Mouse (Mus musculus): ENCODE results near the gene Ntmt1. TPM values are rescaled to one million over a fixed set of nuclear protein-coding genes. Genes with fewer than 3 reads are reported as not detected.

Gene Ntmt1
- polyA plus RNA-seq, 1 experiment, result 44.1 TPM

DNA sequence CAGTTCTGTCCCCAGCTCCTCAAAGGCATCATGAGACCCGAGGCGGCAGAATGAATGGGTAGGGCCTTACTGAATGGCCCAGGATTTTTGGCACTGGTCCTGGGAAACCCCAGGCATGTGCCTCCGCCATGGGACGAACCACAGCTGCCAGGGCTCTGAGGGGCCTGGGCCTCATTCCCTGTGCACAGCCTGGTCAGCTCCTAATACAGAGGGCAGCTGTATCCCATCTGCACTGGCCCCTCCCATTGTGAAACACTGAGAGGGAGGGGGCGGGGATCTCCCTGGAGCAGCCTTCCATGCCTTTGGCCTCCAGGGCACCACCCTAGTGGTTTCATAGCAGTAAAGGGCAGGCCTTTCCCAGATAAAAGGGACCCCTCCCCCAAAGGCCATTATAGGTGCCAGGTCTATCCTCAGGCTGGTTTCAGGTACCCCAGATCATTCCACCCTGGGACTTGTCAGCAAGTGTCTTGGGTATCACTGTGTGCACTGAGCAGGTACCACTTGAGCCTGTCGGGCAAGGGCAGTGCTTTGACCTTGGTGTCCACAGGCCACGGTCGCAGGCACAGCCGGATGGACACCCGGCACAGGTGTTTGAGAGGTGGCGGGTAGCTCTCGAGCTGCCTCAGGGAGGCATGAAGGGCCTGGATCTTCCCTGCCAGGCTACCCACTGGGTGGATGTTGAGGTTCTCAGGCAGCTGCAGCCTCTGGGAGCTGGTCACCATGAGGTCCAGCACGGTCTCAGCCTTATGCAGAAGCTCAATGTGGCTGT lies 15.9 kb downstream of the Ntmt1 start:
- DNase-seq (ENCODE audit: low spot score), result no peak

DNA sequence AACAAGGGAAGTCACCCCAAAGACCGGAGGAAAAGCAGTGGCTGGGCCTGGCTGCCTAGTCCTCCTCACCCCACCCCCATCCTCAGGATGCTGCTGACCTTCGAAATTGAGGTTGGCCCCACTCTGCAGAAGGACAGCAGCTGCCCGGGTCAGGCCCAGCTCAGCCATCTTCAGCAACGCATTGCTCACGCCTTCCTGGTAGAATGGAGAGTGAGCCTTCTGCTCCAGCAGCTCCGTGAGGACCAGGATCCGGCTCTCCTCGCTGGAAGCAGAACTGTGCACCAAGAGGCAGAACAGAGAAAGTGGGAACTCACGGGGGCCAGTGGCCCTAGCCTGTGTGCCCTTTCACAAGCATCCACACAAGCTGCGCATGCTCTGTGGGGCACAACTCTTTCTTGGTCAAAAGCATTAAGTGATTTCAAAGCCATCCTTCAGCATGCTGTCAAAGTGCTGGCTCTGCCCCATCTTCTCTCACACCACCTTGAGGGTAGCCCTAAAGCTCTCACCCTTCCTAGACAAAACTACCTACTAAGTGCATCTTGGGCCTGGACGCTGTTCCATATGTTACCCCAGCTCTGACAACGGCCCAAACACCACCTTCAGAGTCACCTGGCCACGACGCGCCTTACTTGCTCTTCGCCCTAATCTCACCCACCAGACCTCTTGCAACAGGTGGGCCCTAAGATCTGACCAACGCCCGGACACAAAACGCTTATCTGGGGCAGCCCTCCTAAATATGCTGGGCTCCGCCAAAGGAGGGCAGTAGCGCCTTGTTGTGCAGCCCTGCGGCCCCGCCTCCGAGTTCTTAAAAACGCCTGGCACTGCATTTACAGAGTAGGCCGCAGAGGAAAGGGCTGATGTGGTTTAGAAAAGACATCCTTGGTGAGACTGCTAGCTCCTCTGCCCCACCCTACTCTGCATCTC lies 19.5 kb downstream of the Ntmt1 start:
- DNase-seq (ENCODE audit: low spot score), result no peak

DNA sequence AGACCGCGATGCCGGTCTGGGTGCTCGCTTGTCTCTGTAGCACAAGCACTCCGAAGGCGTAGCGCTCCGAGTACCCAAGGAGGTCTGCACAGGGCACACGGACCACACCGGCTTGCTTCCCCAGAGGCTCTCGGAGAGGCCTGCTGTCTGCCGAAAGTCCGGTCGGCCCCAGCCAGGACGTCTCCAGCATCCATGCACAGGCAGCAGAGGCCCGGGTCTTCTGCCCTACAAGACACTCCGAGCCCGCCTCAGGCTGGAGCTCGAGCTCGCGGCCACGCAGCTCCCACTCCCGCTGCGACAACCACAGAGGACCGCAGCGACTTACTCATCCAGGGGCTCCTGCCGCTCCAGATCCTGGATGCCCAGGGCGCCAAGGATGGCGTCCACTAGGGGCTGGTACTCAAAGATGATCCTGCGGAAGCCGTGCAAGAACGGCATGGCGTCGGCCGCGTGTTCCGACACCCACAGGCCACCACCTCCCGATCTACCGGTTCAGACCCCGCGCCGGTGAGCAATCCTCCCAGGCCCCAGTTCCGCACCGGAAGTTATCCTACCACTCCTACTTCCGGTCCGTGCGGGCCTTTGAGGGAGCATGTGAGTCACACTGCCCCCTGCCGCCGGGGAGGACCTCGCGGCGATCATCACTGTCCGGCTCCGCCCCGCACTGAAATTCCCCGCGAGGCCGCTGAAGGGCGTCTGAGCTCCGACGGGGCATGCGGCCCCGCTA lies 20.3 kb downstream of the Ntmt1 start:
- DNase-seq (ENCODE audit: low spot score), result peak; percentile 98

DNA sequence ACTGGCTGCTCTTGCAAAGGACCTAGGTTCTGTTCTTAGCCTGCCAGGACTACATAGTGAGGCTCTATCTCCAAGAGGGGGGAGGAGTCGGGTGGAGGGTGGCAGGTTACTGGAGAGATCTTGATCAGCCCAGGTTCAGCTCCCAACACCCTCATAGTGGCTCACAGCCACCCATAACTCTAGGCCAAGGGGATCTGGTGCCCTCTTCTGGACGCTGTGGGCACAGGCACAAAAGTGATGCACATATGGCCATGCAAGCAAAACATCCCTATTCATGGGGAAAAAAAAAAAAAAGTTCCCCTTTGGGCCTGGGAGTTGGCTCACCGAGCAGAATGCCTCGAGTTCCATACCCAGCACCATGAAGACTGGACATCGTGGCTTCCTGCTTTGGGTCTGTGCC lies 21.7 kb downstream of the Ntmt1 start:
- DNase-seq (ENCODE audit: low spot score), result no peak

DNA sequence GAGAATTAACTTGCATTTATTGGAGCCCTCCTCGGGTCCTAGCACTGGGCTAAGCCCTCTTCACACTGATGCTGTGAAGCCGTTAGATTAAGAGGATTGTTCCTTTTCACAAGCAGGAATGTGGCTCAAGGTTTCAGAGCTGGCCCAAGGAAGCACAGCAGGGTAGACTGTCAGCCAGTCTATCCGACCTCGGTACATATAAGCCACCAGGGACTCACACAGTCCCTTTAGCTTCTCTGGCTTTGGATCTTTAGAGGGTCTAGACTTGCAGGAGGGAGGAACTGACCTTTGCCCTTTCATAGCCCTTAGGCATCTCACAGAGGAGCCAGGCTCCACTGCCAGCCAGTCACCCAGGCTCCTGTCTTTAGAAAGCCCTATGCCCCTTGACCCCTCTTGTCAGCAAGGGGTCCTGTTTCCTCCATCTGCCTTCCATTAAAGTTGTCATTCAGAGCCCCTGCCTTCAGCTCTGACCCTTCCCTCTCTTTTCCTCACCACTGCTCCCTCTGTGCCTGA lies 22.7 kb downstream of the Ntmt1 start, which contains the start of gene Asb6:
Asb6 (minus strand) TSS at position 51 of the 513 bp plus-strand sequence.
- DNase-seq (ENCODE audit: low spot score), result no peak

DNA sequence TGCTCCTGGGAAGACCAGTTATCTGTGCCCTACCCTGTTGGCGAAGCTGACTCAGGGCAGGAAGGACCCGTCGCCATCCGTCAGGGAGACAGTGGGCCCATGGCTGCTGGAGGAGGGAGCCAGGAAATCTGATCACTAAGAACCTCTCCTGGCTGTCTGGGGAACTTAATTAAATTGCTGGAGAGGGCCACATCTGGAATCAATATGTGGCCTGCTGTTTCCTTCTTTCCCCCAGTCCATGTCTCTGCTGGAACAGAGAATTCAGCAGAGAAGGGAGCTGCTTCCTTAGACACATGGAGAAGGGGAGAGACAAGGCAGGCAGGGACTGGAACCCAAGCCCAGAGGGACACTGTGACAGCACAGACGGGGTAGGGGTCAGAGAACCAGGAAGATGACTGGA lies 26.0 kb downstream of the Ntmt1 start:
- no peak for DNase-seq (ENCODE audit: low spot score)

DNA sequence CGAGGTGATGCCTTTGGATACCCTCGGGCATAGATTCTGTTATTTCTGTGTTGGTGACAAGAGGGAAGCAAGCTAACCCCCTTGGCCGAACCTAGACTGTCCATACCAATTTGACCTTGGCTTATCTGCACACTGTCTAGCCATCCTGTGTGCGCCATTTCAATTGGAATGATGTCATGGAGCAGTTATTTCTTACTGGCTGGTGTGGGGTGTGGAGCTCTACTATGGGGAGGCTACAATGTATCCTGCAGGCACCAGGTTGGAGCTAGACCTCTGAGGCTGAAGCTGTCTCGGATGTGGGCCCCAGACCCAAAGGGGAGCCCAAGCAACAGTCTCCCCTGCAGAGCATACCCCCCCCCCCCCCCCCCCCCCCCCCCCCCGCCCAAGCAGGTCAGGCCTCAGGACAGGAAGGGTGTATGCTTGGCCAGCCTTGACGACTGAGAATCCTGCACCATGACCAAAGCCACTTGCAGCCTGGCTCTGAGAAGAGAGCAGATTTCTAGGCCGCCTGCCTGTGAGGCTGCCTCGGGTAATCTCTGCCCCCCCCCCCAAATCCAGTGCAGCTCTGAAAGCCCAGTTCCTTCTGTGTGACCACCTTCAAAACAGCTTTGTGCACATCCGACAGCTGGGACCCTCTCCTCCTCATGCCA lies 26.9 kb downstream of the Ntmt1 start, which contains the start of gene Prrx2:
Prrx2 (plus strand) TSS at position 600 of the 650 bp plus-strand sequence.
- DNase-seq (ENCODE audit: low spot score), result no peak

DNA sequence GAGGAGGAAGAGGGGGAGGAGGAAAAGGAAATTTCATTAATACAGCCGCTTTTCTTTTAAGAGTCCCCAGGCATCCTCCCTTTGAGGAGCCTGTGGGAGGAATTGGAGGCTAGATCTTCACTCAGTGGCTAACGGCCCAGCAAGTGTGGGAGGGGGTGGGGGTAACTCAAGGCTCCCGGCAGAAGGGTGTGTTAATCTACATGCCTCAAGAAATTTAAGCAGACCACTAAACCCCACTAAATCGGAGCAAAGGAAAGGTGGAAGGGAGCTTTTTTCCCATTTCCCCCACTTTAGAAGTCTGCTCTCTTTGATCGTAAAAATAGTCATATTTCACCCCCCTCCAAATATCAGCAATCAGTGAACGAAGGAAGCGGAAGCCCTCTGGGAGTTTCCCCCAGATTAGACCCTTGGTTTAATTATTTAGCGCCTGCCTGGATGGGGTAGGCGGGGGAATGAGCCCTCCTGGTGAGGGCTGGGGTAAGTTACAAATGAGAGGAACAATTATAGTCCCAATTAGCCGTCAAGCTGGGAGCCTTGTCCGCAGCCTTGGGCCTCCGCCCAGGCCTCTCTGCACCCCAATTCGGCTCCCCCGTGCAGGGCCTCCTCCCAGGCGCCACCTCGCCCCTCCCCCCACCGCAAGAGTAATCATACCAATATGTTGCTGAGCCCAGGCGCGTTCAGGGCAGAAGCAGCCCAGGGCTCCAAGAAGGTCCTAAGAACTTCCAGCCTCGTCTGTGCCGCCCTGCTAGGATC lies 28.8 kb downstream of the Ntmt1 start:
- DNase-seq (ENCODE audit: low spot score), result no peak

DNA sequence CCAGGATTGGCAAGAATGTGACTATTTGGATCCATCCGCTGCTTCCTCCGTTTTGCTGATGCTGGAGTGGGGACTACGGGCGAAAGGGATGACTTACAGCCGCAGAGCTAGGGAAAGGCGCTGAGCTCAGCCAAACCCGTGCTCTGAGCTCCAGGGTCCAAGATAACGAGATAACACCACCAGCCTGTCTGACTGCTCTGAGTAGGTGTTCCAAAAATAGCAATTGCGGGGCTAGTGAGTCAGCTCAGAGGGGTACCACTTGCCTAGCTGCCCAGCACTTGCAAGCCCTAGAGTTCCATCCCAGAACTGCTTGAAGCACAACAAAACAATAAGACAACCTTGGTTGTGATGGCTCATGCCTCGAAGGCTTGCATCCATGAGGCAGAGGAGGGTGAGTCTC lies 35.0 kb downstream of the Ntmt1 start:
- DNase-seq (ENCODE audit: low spot score), result no peak

DNA sequence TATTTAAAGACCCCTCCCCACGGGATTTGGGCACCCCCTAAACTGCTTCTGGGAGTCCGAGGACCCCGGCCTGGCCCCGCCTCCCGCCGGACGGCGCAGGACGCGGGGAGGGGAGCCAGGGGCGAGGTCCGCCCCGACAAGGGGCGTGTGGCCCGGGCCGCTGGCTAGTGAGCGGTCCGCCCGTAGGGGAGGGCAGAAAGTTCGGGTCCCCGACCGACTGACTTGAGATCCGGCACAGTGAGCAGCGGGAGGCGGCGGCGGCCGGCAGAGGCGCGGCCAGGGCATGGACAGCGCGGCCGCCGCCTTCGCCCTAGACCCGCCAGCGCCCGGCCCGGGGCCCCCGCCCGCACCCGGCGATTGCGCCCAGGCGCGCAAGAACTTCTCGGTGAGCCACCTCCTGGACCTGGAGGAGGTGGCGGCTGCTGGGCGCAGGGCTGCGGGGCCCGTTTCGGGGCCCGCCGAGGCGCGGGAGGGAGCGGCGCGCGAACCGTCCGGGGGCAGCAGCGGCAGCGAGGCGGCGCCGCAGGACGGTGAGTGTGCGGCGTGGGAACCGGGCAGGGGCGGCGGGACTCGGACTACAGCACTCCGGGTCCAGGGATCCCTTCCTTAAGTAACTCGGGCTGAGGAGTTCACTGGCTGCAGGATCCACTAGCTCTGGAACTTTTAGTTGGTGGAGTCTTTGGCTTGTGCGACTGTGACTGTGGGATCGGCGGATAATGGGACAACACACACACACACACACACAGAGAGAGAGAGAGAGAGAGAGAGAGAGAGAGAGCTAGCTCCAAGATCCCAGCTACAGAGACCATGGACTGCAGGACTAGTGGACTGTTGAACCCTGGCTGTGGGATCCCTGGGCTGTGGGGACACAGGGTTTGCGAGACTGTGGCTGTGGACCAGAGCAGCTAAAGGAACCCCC lies 37.8 kb downstream of the Ntmt1 start:
- peak; percentile 33 for DNase-seq (ENCODE audit: low spot score)

DNA sequence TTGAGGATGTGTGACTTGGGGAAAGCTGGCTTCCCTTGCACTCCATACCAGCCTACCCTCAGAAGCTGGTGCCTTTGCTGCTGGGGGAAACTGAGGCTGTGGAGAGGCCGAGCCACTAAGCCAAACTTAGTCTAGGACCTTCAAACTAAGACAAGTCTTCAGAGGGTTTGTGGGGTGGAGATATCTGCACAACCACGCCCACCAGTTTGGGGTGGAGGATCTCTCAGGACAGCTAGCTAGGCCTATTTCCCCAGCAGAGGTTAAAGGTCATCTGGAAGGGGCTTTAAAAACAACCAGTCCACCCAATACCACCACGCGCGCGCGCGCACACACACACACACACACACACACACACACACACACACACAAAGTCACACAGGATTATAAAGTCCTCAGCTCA lies 38.6 kb downstream of the Ntmt1 start:
- DNase-seq (ENCODE audit: low spot score), result no peak

DNA sequence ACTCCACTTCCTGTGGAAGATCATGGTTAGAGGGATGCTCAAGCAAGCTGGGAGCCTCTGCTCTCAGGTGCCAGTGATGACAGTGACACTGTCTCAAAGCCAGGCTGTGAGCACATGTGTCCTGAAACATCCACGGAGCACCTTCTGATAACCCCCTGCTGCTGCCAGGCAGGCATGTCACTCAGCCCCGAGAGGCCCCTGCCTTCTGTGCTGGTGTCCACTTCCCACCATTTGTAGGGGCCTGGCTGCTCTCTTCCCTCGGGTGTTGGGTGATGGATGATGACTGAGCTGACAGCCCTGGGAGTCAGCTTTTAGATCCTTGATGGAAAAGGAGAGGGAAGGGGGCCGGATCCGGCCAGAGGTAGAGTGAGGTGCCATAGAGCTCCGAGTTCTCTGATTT lies 39.1 kb downstream of the Ntmt1 start:
- DNase-seq (ENCODE audit: low spot score), result no peak

DNA sequence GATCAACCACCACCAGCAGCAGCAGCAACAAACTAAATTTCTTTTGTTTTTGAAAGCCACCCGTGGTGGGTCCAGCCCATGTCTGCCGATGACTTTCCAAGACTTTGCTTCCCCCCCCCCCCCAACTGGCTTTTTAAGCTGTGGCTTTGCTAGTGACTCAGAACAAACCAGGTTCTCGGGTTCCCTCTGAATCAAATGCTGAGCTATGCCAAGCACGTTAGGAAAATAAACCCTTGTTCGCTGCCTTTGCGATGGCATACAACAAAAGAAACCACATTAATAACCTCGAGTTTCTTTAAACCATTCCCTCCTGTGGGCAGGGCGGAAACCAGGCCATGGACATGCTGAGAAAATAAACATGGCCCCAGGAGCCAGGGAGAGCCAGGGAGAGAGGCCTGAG lies 40.6 kb downstream of the Ntmt1 start:
- no peak for DNase-seq (ENCODE audit: low spot score)

DNA sequence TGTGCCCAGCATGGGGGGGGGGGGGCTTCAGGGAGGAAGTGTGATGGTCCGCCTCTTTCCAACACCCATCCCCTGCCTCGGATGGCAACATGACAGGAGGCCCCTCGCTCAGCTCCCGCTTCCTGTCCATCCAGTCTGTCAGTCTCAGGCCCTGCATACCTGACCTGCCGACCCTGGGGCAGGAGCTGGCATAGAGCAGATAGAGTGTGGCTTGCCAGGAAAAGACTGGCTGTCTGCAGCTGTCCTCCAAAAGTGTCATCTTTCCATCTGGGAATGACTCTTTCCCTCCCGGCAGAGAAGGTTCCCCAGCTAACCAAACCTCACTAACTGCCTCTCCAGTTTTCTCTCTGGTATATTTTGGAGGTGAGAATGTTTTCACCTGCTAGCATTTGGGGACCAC lies 43.0 kb downstream of the Ntmt1 start:
- no peak for DNase-seq (ENCODE audit: low spot score)

DNA sequence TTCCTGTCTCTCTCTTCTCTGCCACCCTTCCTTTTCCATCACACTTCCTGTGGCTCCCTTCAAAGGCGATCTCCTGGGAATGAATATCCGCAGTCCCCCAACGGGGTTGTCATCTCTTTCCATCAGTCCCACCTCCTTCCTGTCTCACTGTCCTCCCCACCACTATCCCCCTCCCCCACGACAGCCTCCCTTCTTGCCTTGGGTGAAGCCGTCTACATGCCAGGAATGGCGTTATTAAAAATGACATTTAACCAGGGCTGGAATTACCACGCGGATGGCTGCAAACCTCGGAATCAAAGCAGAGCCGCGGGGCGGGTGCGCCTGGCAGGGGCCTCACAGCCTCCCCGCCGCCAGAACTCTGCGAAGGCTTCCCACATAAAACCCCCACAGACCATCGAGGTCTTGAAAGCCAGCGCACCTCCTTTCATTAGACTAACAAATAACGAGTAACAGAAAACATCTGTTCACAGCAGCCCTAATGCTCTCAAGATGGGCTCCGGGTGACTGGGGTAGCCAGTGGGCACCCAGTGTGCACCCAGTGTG lies 45.2 kb downstream of the Ntmt1 start:
- no peak for DNase-seq (ENCODE audit: low spot score)

DNA sequence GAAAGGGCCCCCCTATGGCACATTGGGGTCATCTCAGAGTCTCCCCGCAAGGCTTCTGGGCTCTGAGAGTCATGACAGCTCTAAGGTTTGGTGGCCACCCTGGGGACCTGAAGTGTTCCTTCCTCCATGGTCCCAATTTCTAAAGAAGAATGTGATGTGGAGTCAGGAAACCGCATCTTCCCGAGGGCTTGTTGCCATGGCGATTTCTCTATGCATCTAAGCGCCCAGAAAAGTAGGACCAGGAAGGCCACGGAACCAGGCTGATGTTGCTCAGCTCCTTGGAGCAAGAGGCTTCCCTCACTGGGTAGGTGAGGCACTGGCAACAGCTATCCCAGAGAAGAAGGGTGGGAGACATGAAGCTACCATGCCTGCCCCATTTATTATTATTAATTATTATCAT lies 49.5 kb downstream of the Ntmt1 start:
- DNase-seq (ENCODE audit: low spot score), result no peak

DNA sequence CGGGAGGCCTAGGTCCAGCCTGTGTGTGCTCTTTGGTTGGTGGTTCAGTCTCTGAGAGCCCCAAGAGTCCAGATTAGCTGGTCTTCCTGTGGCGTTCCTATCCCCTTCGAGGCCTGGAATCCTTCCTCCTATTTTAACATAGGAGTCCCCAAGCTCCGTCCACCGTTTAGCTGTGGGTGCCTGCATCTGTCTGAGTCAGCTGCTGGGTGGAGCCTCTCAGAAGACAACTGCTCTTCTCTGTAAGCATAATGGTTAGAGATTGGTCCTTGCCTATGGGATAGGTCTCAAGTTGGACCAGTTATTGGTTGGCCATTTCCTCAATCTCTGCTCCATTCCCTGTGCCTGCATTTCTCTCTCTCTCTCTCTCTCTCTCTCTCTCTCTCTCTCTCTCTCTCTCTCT lies 52.2 kb downstream of the Ntmt1 start:
- no peak for DNase-seq (ENCODE audit: low spot score)

DNA sequence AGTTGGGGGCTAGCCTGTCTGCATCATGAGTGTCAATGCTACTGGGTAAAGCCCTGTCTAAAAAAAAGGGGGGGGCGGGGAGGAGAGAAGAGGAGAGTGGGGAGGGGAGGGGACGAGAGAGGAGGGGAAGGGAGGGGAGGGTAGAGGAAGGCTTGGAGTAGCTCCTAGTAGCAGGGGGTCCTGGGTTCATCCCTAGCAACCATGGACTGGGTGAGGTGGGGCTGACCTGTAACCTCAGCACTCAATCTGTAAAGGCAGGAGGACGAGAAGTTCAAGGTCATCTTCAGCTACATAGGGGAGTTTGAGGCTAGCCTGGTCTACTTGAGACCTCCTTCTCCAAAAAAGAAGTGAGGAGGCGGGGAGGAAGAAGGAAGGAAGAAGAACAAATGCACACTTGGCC lies 54.5 kb downstream of the Ntmt1 start:
- DNase-seq (ENCODE audit: low spot score), result no peak

DNA sequence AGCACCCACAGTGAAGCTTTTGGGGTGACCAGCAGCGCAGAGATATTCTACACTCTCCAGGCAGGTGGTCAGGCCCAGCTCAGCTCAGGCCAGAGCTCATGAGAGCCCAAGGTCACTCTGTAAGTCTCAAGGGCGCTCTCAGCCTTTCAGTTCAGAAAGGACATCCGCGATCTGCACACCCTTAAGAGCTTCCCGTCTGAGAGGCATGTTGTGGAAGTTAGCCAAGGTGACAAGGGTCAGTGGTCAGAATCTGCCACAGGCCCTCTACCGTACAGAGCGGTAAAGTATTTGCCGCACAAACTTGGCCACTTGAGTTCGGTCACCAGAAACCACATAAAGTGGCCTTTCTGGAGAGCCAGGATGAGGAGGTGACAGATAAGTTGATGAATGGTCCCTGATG lies 55.9 kb downstream of the Ntmt1 start:
- no peak for DNase-seq (ENCODE audit: low spot score)

Data from urinary bladder, adult 2 months (tissue).